Mouse (Mus musculus): ENCODE data around the gene Gss. TPM values are rescaled to one million over a fixed set of nuclear protein-coding genes. Genes with fewer than 3 reads are reported as not detected.
A peak's percentile ranks its signal among the peaks of the same experiment; 100 is the strongest.

Gene Gss
- polyA plus RNA-seq, 1 experiment from 2014 or later = 27.9 TPM

GRCm38 (mm10) chr2:155588136-155588535 is 4.5 kb downstream of the Gss start:
- no peak for ATAC-seq (ENCODE audit: low FRiP score, low read depth)
- no peaks in the 10 kb centered on the region for H3K36me3 ChIP-seq
- H3K4me3 ChIP-seq = no peak overlapping the region
- H3K9ac ChIP-seq = no peak overlapping the region
- no peak overlapping the region for H3K27ac ChIP-seq
- no peaks in the 10 kb centered on the region for H3K27me3 ChIP-seq
- H3K9me3 ChIP-seq = no peaks in the 10 kb centered on the region
- peaks cover 13% of the 10 kb centered on the region for H3K4me1 ChIP-seq
- H3K4me2 ChIP-seq (replicated peaks) = no peak overlapping the region
- WGBS = 75% methylated on average over 3 of the region's 3 CpGs

- Histone ChIP-seq H3K27ac (no peak overlapping the region), H3K27me3 (no peaks in the 10 kb centered on the region), H3K4me3 (no peak overlapping the region), H3K4me1 (no peaks in the 10 kb centered on the region), H3K9ac (no peak overlapping the region), H3K36me3 (no peaks in the 10 kb centered on the region), H3K4me2 (replicated peaks) (no peak overlapping the region), H3K9me3 (no peaks in the 10 kb centered on the region)
- WGBS = 73% methylated on average over 10 of the region's 10 CpGs
- no peak for ATAC-seq (ENCODE audit: low FRiP score, low read depth)
Measured at GRCm38 (mm10) chr2:155585486-155585885, 7.1 kb downstream of the Gss start.

DNA sequence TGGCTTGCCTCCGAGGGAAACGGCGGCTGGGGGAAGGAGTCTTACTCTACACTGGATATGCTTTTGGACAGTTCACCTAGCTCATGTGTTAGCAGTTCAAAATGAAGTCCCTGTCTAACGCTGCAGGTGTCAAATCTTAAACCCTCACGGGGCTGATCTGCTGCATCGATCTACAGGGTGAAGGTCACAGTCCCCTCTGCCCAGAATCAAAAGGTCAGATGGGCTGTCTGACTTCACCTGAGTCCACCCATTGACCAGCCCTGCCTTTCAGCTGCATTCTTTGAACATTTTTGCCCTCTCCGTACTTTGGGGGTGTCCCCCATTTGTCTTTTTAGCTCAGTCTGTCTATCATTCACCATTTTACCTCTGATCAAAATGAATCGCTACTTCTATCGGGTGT is 7.5 kb downstream of the Gss start:
- no peak overlapping the region for H3K9ac ChIP-seq
- 92% methylated on average over 9 of the region's 9 CpGs for WGBS
- no peaks in the 10 kb centered on the region for H3K9me3 ChIP-seq
- no peak for ATAC-seq (ENCODE audit: low FRiP score, low read depth)
- H3K4me1 ChIP-seq = no peaks in the 10 kb centered on the region
- no peak overlapping the region for H3K4me2 ChIP-seq (replicated peaks)
- H3K27me3 ChIP-seq = no peaks in the 10 kb centered on the region
- no peak overlapping the region for H3K4me3 ChIP-seq
- no peak overlapping the region for H3K27ac ChIP-seq
- H3K36me3 ChIP-seq = no peaks in the 10 kb centered on the region

- Histone ChIP-seq H3K4me1 (no peaks in the 10 kb centered on the region), H3K4me3 (no peak overlapping the region), H3K9me3 (no peaks in the 10 kb centered on the region), H3K27ac (no peak overlapping the region), H3K4me2 (replicated peaks) (no peak overlapping the region), H3K27me3 (no peaks in the 10 kb centered on the region), H3K36me3 (no peaks in the 10 kb centered on the region), H3K9ac (no peak overlapping the region)
- WGBS = 42% methylated on average over 5 of the region's 5 CpGs
- ATAC-seq (ENCODE audit: low FRiP score, low read depth) = 0 out of 2 replicates have a peak, but pooled peaks have one; percentile 15
Measured at GRCm38 (mm10) chr2:155583927-155584530, 8.6 kb downstream of the Gss start.

- no peaks in the 10 kb centered on the region for H3K27me3 ChIP-seq
- ATAC-seq (ENCODE audit: low FRiP score, low read depth) = no peak
- no peak overlapping the region for H3K4me3 ChIP-seq
- no peak overlapping the region for H3K9ac ChIP-seq
- H3K36me3 ChIP-seq = peaks cover 3% of the 10 kb centered on the region; the same call in 1 of the 2 replicates
- no peak overlapping the region for H3K27ac ChIP-seq
- WGBS = 86% methylated on average over 5 of the region's 5 CpGs
- H3K9me3 ChIP-seq = no peaks in the 10 kb centered on the region
- H3K4me2 ChIP-seq (replicated peaks) = no peak overlapping the region
- no peaks in the 10 kb centered on the region for H3K4me1 ChIP-seq
Measured at GRCm38 (mm10) chr2:155582996-155583395, 9.6 kb downstream of the Gss start.

- Histone ChIP-seq H3K4me1 (no peaks in the 10 kb centered on the region), H3K27ac (no peak overlapping the region), H3K36me3 (peaks cover 3% of the 10 kb centered on the region; the same call in 1 of the 2 replicates), H3K4me2 (replicated peaks) (no peak overlapping the region), H3K27me3 (no peaks in the 10 kb centered on the region), H3K4me3 (no peak overlapping the region), H3K9ac (no peak overlapping the region), H3K9me3 (no peaks in the 10 kb centered on the region)
- ATAC-seq (ENCODE audit: low FRiP score, low read depth) = no peak
- WGBS = 69% methylated on average over 4 of the region's 4 CpGs
Measured at GRCm38 (mm10) chr2:155582384-155582995, 10.1 kb downstream of the Gss start.

GRCm38 (mm10) chr2:155580331-155580730 is 12.3 kb downstream of the Gss start:
- Histone ChIP-seq H3K4me1 (no peaks in the 10 kb centered on the region), H3K27me3 (no peaks in the 10 kb centered on the region)

GRCm38 (mm10) chr2:155576656-155577055 is 16.0 kb downstream of the Gss start:
- ATAC-seq (ENCODE audit: low FRiP score, low read depth) = no peak
- H3K27ac ChIP-seq = no peak overlapping the region

More at GRCm38 (mm10) chr2:155580331-155580730, 12.3 kb downstream of the Gss start:
- Histone ChIP-seq H3K36me3 (peaks cover 15% of the 10 kb centered on the region), H3K4me3 (no peak overlapping the region), H3K9me3 (no peaks in the 10 kb centered on the region), H3K9ac (no peak overlapping the region), H3K4me2 (replicated peaks) (no peak overlapping the region), H3K27ac (no peak overlapping the region)
- 88% methylated on average over 3 of the region's 3 CpGs for WGBS
- no peak for ATAC-seq (ENCODE audit: low FRiP score, low read depth)

GRCm38 (mm10) chr2:155574700-155575099 is 17.9 kb downstream of the Gss start:
- Histone ChIP-seq H3K9me3 (no peaks in the 10 kb centered on the region), H3K27ac (no peak overlapping the region), H3K36me3 (peaks cover 15% of the 10 kb centered on the region), H3K4me1 (peaks cover 3% of the 10 kb centered on the region; the same call in 1 of the 2 replicates), H3K4me2 (replicated peaks) (no peak overlapping the region), H3K9ac (no peak overlapping the region), H3K27me3 (no peaks in the 10 kb centered on the region), H3K4me3 (no peak overlapping the region)
- no peak for ATAC-seq (ENCODE audit: low FRiP score, low read depth)
- WGBS = 59% methylated on average over 4 of the region's 4 CpGs

More at GRCm38 (mm10) chr2:155576656-155577055, 16.0 kb downstream of the Gss start:
- peaks cover 15% of the 10 kb centered on the region for H3K36me3 ChIP-seq
- H3K4me2 ChIP-seq (replicated peaks) = no peak overlapping the region
- no peak overlapping the region for H3K4me3 ChIP-seq
- H3K4me1 ChIP-seq = peaks cover 3% of the 10 kb centered on the region; the same call in 1 of the 2 replicates
- 56% methylated on average over 9 of the region's 9 CpGs for WGBS
- H3K27me3 ChIP-seq = no peaks in the 10 kb centered on the region
- H3K9ac ChIP-seq = no peak overlapping the region
- H3K9me3 ChIP-seq = no peaks in the 10 kb centered on the region

DNA sequence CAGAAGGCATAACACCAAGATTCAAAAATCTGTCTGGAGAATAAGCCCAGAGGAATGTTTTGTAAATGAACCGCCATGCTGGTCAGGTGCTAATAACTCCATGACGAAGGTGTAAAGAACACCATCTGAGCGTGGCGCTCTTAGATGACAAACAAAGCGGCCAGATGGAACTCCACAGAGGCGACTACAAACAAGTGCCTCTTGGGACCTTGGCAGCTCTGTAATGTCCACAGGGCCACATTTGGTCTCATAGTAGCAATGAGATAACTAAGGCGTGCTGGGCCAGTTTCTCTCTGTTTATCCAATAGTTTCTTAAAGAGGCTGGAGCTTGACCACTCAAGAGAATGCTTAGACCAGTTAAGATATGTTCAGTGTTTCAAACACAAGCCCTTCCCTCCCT is 18.6 kb downstream of the Gss start:
- H3K4me2 ChIP-seq (replicated peaks) = no peak overlapping the region
- H3K4me1 ChIP-seq = peaks cover 3% of the 10 kb centered on the region; the same call in 1 of the 2 replicates
- H3K9ac ChIP-seq = no peak overlapping the region
- no peak for ATAC-seq (ENCODE audit: low FRiP score, low read depth)
- no peaks in the 10 kb centered on the region for H3K27me3 ChIP-seq
- no peak overlapping the region for H3K4me3 ChIP-seq
- peaks cover 15% of the 10 kb centered on the region for H3K36me3 ChIP-seq
- H3K9me3 ChIP-seq = no peaks in the 10 kb centered on the region
- H3K27ac ChIP-seq = no peak overlapping the region
- WGBS = 88% methylated on average over 7 of the region's 7 CpGs

DNA sequence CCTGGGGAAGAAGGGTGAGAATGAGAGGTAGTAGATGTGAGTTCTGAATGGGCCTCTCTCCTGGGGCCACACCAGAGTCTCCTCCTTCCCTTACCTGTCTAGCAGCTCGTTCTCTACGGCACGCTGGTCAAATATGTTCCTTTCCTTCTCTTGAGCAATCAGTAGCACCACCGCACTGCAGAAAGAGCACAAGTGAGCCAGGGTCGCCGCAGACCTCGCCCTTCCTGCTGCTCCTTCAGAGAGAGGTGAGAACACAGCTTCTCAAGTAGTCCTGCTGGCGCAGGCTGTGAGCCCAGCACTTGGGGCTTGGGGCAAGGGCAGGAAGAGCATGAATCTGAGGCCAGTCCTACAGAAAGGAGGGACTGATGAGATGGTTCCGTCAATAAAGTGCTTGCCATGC is 19.6 kb downstream of the Gss start:
- WGBS = 86% methylated on average over 9 of the region's 9 CpGs
- Histone ChIP-seq H3K9me3 (no peaks in the 10 kb centered on the region), H3K9ac (no peak overlapping the region), H3K36me3 (peaks cover 12% of the 10 kb centered on the region), H3K4me2 (replicated peaks) (no peak overlapping the region), H3K27ac (no peak overlapping the region), H3K4me3 (no peak overlapping the region), H3K27me3 (no peaks in the 10 kb centered on the region), H3K4me1 (peaks cover 3% of the 10 kb centered on the region; the same call in 1 of the 2 replicates)
- ATAC-seq (ENCODE audit: low FRiP score, low read depth) = no peak

- ATAC-seq (ENCODE audit: low FRiP score, low read depth) = no peak
- no peak overlapping the region for H3K4me3 ChIP-seq
- WGBS = 64% methylated on average over 3 of the region's 3 CpGs
Measured at GRCm38 (mm10) chr2:155569223-155569807, 23.3 kb downstream of the Gss start.

More at GRCm38 (mm10) chr2:155569223-155569807, 23.3 kb downstream of the Gss start:
- Histone ChIP-seq H3K27ac (no peak overlapping the region), H3K36me3 (peaks cover 16% of the 10 kb centered on the region), H3K9me3 (no peaks in the 10 kb centered on the region), H3K9ac (no peak overlapping the region), H3K27me3 (no peaks in the 10 kb centered on the region), H3K4me2 (replicated peaks) (no peak overlapping the region), H3K4me1 (no peaks in the 10 kb centered on the region)
